Mouse (Mus musculus): ENCODE results near the gene Gm16867.
"Not testable (repeated sequence)": the region's sequence is repeated elsewhere in the genome, so short reads cannot be mapped to it uniquely, and the experiment has no call there.

The Gm16867 gene

GRCm38 (mm10) chr14:69503174-69503573, at the start of gene Gm16867:
Gm16867 (minus strand) TSS chr14:69503362.
- not testable (repeated sequence) for DNase-seq

GRCm38 (mm10) chr14:69547310-69547709, 44.1 kb upstream of the Gm16867 start:
- not testable (repeated sequence) for DNase-seq

- DNase-seq: not testable (repeated sequence)
Measured at GRCm38 (mm10) chr14:69545052-69545451, 41.9 kb upstream of the Gm16867 start.

GRCm38 (mm10) chr14:69544033-69544432, 40.9 kb upstream of the Gm16867 start:
- not testable (repeated sequence) for DNase-seq

GRCm38 (mm10) chr14:69542695-69543094, 39.5 kb upstream of the Gm16867 start:
- DNase-seq: not testable (repeated sequence)

- not testable (repeated sequence) for DNase-seq
Measured at GRCm38 (mm10) chr14:69540113-69540512, 37.0 kb upstream of the Gm16867 start.

- not testable (repeated sequence) for DNase-seq
Measured at GRCm38 (mm10) chr14:69536539-69536938, 33.4 kb upstream of the Gm16867 start.

GRCm38 (mm10) chr14:69526202-69526601, 23.0 kb upstream of the Gm16867 start:
- not testable (repeated sequence) for DNase-seq

- DNase-seq: not testable (repeated sequence)
Measured at GRCm38 (mm10) chr14:69523001-69523400, 19.8 kb upstream of the Gm16867 start.

- not testable (repeated sequence) for DNase-seq
Measured at GRCm38 (mm10) chr14:69520810-69521209, 17.6 kb upstream of the Gm16867 start.

- DNase-seq: not testable (repeated sequence)
Measured at GRCm38 (mm10) chr14:69512449-69512848, 9.3 kb upstream of the Gm16867 start, which contains the start of gene Gm27179. Gm27179 (minus strand) TSS chr14:69512549.

- not testable (repeated sequence) for DNase-seq
Measured at GRCm38 (mm10) chr14:69507000-69507399, 3.8 kb upstream of the Gm16867 start.

- DNase-seq: not testable (repeated sequence)
Measured at GRCm38 (mm10) chr14:69502440-69503150, 567 bp downstream of the Gm16867 start.

GRCm38 (mm10) chr14:69496259-69496658, 6.9 kb downstream of the Gm16867 start:
- DNase-seq: not testable (repeated sequence)

- not testable (repeated sequence) for DNase-seq
Measured at GRCm38 (mm10) chr14:69494946-69495345, 8.2 kb downstream of the Gm16867 start.

- DNase-seq: not testable (repeated sequence)
Measured at GRCm38 (mm10) chr14:69494522-69494921, 8.6 kb downstream of the Gm16867 start.

GRCm38 (mm10) chr14:69488001-69488400, 15.2 kb downstream of the Gm16867 start:
- DNase-seq: not testable (repeated sequence)

- not testable (repeated sequence) for DNase-seq
Measured at GRCm38 (mm10) chr14:69485466-69486135, 17.6 kb downstream of the Gm16867 start.

- DNase-seq: not testable (repeated sequence)
Measured at GRCm38 (mm10) chr14:69473941-69474646, 29.1 kb downstream of the Gm16867 start.

GRCm38 (mm10) chr14:69473322-69473721, 29.8 kb downstream of the Gm16867 start:
- not testable (repeated sequence) for DNase-seq

GRCm38 (mm10) chr14:69470122-69470708, 32.9 kb downstream of the Gm16867 start:
- not testable (repeated sequence) for DNase-seq

- DNase-seq: not testable (repeated sequence)
Measured at GRCm38 (mm10) chr14:69467612-69468366, 35.4 kb downstream of the Gm16867 start.

All from cerebellum, postnatal 25 days (tissue).